Mouse (Mus musculus) NIH3T3 (cell line): ENCODE data around the gene Olfr1274-ps.
"Not testable (repeated sequence)": the region's sequence is repeated elsewhere in the genome, so short reads cannot be mapped to it uniquely, and the experiment has no call there.

Source experiments
- DNase-seq: peaks from one replicate; pipeline ENCODE4 v3.0.0-alpha.2; 2012; ENCODE audit warnings: low read depth

The Olfr1274-ps gene

DNA sequence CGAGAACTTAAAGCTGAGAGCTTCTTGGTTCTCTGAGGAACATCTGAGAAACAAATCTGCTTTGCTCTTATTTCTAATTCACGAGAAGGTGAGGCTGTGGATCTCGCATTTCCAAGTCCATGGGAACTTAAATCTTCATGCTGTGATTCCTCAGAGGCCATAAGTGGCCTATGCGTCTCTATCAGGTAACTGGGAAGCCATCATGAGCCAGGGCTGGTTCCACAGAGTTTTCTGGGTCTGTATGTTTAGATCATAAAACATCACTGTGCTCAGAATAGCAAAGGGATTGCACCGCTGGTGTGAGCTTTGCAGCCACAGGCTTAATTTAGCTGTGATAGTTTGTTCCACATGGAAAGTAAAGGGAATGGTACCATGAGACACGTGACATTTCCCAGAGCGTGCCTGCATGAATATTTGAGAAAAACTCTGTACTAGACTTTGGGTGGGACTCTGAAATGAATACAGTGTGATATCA is at the start of gene Olfr1274-ps:
Olfr1274-ps (plus strand) TSS at position 51 of the 475 bp plus-strand sequence.
- DNase-seq: not testable (repeated sequence)

DNA sequence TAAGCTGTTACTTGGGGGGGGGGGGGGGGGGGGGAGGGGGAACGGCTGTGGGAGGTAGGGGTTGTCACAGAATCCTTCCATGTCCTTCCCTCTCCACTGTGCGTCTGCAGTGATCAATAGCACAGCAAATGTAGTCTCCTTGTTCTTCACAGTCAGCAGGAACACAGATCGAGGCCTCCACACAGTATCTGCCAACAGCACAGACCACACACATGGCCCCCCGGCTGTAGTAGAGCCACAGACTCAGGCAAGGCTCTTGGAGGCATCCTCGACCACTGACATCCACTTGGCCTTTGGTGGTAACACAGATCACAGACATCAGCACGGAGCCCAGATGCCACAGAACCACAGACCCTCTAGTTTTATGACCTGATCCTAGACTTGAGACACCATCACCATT is 47.4 kb upstream of the Olfr1274-ps start:
- DNase-seq: not testable (repeated sequence)

DNA sequence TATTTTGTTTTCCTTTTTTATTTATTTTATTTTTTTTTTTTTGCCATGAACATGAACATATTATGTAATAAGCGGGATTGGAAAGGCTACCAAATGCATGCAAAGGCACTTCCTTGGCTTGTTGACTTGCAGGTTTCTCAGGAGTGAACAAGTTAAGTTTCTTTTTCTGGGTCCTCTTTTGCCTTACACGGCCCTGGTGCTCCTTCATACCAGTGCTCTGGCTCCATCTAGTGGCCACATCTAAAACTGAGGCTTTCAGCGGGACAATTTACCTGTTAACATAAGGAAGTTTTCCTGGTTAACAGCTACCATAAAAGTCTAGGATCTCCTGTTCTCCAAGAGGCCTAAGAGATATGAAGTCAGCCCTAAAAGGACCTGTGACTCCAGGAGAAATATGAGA is 46.9 kb upstream of the Olfr1274-ps start:
- not testable (repeated sequence) for DNase-seq

DNA sequence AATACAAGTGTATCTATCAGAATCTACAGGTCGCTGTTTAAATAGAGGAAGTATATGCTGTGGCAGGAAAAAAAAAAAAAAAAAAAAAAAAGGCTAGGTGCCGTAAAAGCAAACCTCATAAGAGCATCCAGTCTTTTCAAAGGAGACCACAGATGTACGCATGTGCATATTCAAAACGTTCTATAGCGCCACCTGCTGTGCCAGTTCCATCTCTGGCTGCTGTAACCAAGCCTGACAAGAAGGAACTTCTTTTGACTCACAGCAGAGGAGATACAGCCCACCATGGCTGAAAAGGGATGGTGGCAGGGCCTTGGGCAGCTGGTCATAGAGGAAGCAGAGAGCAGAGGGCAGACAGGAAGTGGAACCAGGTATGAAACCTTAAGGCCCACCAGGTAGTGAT is 39.3 kb upstream of the Olfr1274-ps start:
- DNase-seq: not testable (repeated sequence)

DNA sequence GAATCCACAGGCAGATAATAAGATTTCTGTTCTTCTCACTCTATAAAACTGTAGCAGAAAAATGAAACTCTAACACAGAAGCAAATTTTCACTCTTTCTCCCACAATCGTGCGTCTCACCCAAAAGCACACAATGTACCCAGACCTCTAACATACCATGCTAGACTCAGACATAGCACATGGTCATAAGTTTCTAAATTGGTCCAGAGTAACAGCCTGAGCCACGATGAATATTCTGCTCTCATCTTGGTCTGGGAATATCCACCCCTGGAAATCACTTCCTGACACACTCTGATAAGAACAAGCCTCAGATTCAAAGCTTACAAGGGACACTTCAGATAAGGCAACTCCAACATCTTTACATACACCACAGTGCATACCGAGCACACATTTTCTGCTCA is 38.3 kb upstream of the Olfr1274-ps start:
- DNase-seq: not testable (repeated sequence)

DNA sequence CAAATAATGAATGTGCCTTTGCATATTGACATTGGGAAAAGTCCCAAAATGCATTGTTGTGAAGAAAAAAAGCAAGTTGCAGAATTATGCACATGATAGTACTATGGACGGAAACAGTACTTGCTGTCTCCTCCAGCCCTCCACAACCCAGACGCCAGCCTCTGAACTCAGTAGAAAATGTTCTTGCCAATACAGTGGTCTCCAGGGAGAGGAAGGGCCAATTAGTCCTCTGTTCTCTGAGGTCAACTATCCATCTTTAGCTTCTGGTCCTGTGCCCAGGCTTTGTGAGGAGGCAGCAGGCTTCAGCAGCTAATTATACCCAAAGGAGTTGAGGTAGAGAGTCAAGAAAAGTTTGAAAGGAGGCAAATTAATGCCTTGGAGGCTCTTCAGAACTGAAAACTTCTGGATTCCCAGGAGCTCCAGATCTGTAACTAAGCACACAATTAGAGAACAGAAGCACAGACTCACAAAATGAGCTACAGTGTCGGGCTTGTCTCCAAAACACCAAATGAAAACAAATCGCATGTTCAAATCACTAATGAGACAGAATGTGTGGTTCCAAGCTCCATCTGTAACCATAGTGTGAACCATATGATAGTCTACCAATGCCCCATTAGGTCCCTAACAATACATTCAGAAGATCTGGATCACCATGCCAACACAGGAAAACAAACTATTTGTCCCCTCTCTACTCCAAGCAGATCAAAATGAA is 15.8 kb downstream of the Olfr1274-ps start:
- not testable (repeated sequence) for DNase-seq

DNA sequence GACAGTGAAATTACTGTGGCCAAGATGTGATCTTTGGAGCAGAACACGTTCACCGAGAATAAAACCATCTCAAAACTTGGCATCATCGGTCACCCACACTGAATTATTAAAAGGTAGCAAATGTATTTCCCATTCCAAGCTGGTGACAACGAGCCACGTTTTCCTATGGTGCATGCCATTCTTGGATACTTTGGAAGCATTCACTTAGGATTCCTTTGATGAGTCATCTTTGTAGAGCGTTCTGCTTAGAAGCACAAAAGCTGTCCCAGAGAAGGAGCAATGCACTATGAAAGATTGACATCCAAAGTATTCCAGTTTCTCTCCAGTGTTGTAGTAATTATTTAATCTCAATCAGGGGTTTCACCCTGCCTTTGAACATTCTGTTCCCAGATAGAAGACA is 23.8 kb downstream of the Olfr1274-ps start:
- DNase-seq: not testable (repeated sequence)

DNA sequence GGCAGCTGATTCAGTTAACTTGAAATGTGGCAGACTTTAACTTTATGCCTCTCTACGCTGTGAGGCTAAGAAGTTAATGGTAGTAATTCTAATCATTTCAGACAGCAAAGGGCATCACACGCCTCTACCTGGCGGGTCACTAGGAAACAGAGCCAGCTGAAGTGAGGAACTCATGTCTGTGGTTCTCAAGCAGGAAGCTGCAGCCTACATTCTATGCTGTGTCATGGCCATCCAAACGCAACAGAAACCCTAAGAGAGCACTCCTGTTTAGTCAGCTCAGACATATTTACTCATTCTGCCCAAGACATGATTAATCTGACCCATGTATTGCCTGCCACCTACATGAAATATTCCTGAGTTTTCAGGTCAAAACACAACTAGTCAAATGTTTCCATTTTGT is 26.5 kb downstream of the Olfr1274-ps start:
- DNase-seq: not testable (repeated sequence)

DNA sequence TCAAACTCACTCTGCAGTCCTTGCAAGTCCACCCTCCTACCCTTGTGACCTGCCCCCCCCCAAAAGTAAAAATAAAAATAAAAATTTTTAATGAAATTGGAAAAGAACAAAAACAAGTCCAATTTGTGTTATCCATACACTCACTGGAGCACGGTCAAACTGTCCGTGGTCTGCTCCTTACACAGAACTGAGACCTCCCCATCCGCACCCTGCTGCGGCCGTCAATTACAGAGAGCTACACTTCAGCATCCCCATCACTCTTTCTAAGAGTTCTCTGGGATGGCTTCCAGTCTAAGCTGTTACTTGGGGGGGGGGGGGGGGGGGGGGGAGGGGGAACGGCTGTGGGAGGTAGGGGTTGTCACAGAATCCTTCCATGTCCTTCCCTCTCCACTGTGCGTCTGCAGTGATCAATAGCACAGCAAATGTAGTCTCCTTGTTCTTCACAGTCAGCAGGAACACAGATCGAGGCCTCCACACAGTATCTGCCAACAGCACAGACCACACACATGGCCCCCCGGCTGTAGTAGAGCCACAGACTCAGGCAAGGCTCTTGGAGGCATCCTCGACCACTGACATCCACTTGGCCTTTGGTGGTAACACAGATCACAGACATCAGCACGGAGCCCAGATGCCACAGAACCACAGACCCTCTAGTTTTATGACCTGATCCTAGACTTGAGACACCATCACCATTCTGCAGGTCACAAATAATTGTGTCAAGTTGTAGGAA is 30.7 kb downstream of the Olfr1274-ps start:
- not testable (repeated sequence) for DNase-seq

DNA sequence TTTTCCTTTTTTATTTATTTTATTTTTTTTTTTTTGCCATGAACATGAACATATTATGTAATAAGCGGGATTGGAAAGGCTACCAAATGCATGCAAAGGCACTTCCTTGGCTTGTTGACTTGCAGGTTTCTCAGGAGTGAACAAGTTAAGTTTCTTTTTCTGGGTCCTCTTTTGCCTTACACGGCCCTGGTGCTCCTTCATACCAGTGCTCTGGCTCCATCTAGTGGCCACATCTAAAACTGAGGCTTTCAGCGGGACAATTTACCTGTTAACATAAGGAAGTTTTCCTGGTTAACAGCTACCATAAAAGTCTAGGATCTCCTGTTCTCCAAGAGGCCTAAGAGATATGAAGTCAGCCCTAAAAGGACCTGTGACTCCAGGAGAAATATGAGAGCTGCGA is 31.3 kb downstream of the Olfr1274-ps start:
- not testable (repeated sequence) for DNase-seq

DNA sequence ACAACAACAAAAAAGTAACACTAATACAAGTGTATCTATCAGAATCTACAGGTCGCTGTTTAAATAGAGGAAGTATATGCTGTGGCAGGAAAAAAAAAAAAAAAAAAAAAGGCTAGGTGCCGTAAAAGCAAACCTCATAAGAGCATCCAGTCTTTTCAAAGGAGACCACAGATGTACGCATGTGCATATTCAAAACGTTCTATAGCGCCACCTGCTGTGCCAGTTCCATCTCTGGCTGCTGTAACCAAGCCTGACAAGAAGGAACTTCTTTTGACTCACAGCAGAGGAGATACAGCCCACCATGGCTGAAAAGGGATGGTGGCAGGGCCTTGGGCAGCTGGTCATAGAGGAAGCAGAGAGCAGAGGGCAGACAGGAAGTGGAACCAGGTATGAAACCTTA is 39.0 kb downstream of the Olfr1274-ps start:
- DNase-seq: not testable (repeated sequence)

DNA sequence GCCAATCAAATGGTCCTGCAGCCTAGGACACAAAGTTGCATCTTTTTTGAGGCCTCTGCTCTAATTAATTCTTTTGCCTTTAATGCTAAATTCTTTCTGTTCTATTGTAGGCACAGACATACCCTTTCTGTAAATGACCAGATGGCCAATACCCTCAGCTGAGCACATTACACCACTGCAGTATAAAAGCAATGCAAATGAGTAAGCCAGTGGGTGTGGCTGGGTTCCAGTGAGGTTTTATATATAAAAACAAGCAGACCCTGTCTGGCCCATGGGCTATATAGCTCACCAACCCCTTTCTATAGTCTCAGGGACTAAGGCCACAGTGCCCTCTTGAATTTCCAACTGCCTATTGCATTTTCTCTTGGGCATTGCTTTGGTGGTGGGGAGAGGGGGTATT is 41.7 kb downstream of the Olfr1274-ps start:
- DNase-seq: not testable (repeated sequence)

DNA sequence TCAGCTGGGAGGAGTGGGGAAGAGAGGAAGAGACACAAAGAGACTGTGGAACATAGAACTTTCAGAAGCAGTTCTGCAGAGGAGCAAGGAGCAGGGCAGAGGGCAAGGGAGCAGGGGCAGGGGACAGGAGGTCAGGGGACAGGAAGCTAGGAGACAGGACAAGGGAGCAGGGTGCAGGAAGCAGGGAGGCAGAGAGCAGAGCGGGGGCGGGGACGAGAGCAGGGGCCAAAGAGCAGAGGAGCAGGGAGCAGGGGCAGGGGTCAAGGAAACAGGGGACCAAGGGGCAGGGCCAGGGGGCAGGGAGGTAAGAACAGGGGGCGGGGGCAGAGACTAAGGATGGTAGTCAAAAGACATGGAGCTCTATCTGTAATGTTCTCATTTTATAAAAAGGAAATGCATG is 43.3 kb downstream of the Olfr1274-ps start:
- DNase-seq: not testable (repeated sequence)

DNA sequence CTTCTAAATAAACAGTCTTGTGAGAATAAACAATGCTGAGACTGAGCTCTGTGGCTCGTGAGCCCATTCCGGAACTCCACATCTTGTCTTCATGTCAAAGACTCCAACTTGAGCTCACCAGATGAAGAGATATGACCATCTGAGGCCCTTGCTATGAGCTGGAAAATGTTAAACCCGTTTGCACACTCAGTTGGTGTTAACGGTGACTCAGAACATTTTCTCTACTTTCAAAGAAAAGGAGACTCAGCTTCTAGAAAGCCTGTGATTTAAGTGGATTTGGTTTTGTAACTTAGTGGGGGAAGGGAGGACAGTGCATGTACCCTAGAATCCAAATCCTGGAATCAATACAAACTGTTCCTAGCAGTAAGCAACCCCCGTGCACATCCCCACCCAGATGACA is 45.3 kb downstream of the Olfr1274-ps start:
- DNase-seq: no peak

DNA sequence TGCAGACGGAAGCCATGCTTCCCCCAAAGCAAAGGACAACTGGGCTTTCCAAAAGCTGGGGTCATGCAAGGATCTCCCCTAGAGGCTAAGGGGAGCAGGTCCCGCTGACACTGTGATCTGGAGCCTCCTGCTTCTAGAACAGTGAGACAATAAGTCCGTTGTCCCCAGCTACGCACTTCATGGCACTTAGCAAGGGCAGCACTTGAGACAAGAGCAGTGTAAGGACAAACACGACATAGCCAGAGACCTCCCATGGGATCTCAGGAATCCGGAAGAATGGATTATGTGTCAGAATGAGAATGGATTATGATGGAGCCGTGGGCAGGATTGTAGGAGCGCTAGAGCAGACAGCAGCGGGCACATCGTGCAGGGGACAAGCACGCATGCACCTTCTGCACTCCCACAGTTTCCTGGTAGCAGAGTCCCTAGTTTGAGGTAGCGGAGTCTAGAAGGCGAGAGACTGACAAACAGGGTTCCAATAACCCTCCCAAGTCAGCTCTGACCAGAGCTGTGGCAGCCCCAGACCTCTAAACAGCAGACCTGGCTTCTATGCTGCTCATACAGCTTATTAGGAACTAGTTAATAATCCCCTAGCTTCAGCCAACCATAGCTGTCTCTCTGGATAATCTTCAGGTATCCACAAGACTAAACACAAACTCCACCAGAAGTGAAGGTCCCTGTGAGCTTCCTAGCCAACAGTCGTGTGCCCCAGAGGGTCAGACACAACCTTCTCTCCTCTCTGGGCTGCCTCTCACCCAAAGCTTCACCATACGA is 50.7 kb downstream of the Olfr1274-ps start:
- no peak for DNase-seq

DNA sequence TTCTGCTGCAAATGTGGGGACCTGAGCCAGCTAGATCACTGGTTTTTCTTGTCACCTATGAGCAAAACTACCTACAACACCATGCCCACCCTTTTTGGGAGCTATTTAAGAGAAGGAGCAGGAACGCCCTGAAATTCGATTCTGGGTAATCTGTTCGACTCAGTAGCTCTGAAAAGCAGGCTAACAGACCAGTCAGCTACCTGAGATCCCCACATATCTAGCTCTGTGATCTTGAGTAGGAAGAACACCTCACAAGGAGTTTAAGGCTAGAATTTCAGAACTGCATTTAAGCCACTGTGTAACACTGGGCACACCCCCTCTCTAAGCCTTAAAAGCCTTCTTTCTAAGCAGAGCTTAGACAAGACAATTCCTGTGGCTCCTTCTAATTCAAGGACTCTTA is 53.9 kb downstream of the Olfr1274-ps start:
- no peak for DNase-seq
